Mouse (Mus musculus): ENCODE data around the gene Man1b1. TPM values are rescaled to one million over a fixed set of nuclear protein-coding genes. Genes with fewer than 3 reads are reported as not detected.

The Man1b1 gene
- polyA plus RNA-seq, 1 experiment from 2014 or later: 68.4 TPM

DNA sequence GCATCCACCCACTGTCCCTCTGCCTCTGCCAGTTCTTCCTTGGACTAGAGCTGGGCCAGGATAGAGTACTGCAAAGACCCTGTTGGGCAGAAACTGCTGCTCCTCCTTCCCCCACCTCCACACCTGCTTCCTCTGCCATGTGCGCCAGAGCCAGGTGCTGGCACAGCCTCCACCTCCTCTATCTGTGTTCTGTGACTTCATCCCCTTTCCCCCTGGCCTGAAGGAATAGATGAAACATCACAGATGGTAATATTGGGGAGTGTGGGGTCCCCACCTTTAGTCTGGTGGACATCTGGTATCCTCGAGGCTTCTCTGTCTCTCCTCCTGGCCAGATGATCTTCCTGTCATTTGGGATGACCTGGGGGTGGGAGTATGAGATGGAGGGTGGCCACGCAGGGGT, 28.7 kb upstream of the Man1b1 start:
- H3K4me2 ChIP-seq: no peak overlapping the region
- no peak overlapping the region for H3K9ac ChIP-seq (ENCODE audit: low read depth, low read length)
- H3K9me3 ChIP-seq (replicated peaks; ENCODE audit: control insufficient read depth, low read length): no peaks in the 10 kb centered on the region
- H3K4me1 ChIP-seq (ENCODE audit: control insufficient read depth, insufficient read depth, low read length): no peaks in the 10 kb centered on the region
- ATAC-seq (replicated peaks; ENCODE audit: insufficient number of reproducible peaks, low FRiP score, low TSS enrichment): no peak
- no peak overlapping the region for H3K27ac ChIP-seq (ENCODE audit: low read depth, low read length)
- 64% methylated on average over 3 of the region's 3 CpGs for WGBS (ENCODE audit: insufficient replicate concordance)
- H3K27me3 ChIP-seq (ENCODE audit: control insufficient read depth, insufficient read depth, low read length): peaks cover 54% of the 10 kb centered on the region
- H3K4me3 ChIP-seq (ENCODE audit: low read depth, low read length): no peak overlapping the region
- no peaks in the 10 kb centered on the region for H3K36me3 ChIP-seq (ENCODE audit: control insufficient read depth, insufficient read depth, low read length)

DNA sequence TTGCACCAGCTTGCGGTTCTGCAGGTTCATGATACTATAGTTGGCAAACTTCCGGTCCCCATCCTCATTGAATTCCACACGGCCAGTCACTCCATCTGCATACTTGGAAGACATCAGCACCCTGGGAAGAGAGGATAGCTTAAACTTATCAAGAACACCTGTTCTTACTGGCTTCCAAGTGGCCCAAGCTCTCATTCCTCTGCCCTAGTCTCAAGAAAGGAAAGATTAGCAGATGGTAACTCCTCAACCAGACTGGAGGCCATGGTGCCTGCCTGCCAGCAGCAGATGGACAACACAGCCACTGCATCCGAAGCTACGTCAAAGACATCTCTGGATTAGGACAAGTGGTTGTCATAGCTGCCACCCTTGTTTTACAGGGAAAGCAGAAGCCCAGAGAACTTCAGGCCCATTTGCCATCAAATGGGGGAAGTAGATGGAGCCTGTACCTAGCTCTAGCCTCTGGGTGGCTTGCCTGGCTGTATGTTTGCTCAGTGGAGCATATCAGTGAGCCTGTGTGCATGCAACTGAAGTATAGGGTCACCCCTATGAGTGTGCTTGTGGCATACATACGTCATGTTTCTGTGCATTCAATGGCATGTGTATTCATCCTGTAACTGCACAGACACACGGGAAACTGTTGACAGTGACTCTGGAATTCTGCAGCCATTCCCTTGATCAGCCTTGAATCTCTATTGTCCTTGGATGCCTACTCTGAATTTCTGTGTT, 28.0 kb upstream of the Man1b1 start:
- ATAC-seq (replicated peaks; ENCODE audit: insufficient number of reproducible peaks, low FRiP score, low TSS enrichment): no peak
- H3K4me1 ChIP-seq (ENCODE audit: control insufficient read depth, insufficient read depth, low read length): no peaks in the 10 kb centered on the region
- peak overlapping the region; percentile 76; the same call in 1 of the 2 replicates for H3K4me2 ChIP-seq
- H3K9me3 ChIP-seq (replicated peaks; ENCODE audit: control insufficient read depth, low read length): no peaks in the 10 kb centered on the region
- WGBS (ENCODE audit: insufficient replicate concordance): 72% methylated on average over 7 of the region's 7 CpGs
- no peak overlapping the region for H3K9ac ChIP-seq (ENCODE audit: low read depth, low read length)
- no peak overlapping the region for H3K27ac ChIP-seq (ENCODE audit: low read depth, low read length)
- H3K27me3 ChIP-seq (ENCODE audit: control insufficient read depth, insufficient read depth, low read length): peaks cover 60% of the 10 kb centered on the region
- no peak overlapping the region for H3K4me3 ChIP-seq (ENCODE audit: low read depth, low read length)
- H3K36me3 ChIP-seq (ENCODE audit: control insufficient read depth, insufficient read depth, low read length): no peaks in the 10 kb centered on the region

DNA sequence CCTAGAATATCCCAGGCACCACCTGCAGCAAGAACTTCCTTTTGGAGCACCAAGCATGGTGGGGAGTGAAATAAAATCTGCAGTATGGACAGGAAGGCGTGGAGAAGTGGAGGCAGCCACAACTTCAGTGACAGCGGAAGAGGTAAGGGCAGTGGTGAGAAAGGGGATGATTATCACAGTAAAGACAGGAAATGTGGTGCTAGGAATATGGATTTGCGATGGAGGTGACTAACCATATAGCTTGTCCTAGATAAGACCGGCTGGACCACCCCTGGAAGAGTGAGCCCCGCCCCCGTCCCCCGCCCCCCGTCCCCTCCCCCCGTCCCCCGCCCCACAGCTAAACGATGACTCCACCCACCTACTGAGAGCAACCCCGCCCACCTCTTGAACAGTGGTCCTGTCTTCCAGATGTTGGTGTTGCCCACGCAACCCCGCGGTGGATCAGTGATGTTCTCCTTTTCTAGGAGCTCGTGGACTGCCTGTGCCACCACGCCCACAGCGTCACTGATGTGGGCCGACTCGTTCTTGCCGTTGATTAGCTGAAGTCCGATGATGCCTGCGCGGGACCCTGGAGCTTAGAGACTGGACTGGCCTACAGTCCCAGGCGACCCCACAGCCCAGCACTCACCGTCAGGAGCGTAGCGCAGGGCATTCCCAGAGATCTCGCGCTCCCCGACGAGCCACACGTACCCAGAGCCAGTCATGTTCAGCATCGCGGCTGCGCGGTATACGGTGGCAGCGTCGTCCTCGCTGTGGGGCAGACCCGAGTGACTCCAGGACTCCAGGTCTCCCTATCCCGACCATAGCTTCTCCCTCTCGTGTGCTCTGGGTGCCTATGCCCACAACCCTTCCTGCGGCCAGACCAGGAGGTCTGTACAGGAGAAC, 27.2 kb upstream of the Man1b1 start:
- ATAC-seq (replicated peaks; ENCODE audit: insufficient number of reproducible peaks, low FRiP score, low TSS enrichment): no peak
- H3K4me3 ChIP-seq (ENCODE audit: low read depth, low read length): peak overlapping the region; percentile 37
- H3K9me3 ChIP-seq (replicated peaks; ENCODE audit: control insufficient read depth, low read length): no peaks in the 10 kb centered on the region
- H3K27me3 ChIP-seq (ENCODE audit: control insufficient read depth, insufficient read depth, low read length): peaks cover 64% of the 10 kb centered on the region
- no peak overlapping the region for H3K27ac ChIP-seq (ENCODE audit: low read depth, low read length)
- H3K4me1 ChIP-seq (ENCODE audit: control insufficient read depth, insufficient read depth, low read length): no peaks in the 10 kb centered on the region
- H3K9ac ChIP-seq (ENCODE audit: low read depth, low read length): 0 out of 2 replicates have a peak overlapping the region, but pooled peaks have one; percentile 59
- H3K36me3 ChIP-seq (ENCODE audit: control insufficient read depth, insufficient read depth, low read length): no peaks in the 10 kb centered on the region
- WGBS (ENCODE audit: insufficient replicate concordance): 3% methylated on average over 40 of the region's 45 CpGs
- peak overlapping the region; percentile 76 for H3K4me2 ChIP-seq

DNA sequence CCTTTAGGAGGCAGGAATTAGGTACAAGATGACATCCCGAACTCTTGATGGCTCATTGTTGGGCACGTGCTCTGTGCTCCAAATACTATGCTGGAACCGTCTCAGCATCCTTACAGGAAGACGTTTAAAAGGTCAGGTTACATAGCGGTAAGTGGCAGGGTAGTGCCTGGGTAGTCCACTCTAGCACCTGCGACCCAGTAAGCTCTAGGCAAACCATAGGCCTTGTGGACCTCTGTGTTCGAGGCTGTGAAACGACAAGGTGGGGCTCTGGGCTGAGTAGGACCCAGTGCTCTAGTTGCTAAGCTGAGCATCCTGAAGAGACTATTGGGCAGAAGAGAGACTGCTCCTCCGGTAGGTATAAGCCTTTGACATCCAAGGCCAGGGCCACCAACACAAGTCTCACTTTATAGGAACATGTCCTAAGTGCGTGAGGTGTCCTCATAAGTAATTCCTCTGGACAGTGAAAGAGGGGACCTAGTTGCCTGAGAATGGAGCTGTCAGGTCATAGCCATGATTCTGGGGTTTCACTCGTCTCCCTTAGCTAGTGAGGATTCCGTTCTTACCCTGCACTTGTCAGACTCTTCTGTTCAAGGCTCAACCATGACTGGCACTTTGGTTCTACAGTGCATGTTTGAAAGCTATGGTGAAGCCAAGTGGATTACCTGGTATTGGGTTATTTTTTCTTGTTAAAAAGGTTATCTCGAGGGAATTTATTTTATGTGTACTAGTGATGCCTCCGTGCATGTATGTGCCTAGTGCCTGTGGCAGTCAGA, 26.4 kb upstream of the Man1b1 start:
- H3K4me1 ChIP-seq (ENCODE audit: control insufficient read depth, insufficient read depth, low read length): no peaks in the 10 kb centered on the region
- no peak for ATAC-seq (replicated peaks; ENCODE audit: insufficient number of reproducible peaks, low FRiP score, low TSS enrichment)
- H3K4me2 ChIP-seq: peak overlapping the region; percentile 76
- no peak overlapping the region for H3K27ac ChIP-seq (ENCODE audit: low read depth, low read length)
- H3K9me3 ChIP-seq (replicated peaks; ENCODE audit: control insufficient read depth, low read length): no peaks in the 10 kb centered on the region
- WGBS (ENCODE audit: insufficient replicate concordance): 45% methylated on average over 14 of the region's 14 CpGs
- H3K27me3 ChIP-seq (ENCODE audit: control insufficient read depth, insufficient read depth, low read length): peaks cover 72% of the 10 kb centered on the region
- 0 out of 2 replicates have a peak overlapping the region, but pooled peaks have one; percentile 59 for H3K9ac ChIP-seq (ENCODE audit: low read depth, low read length)
- peak overlapping the region; percentile 37; the same call in 1 of the 2 replicates for H3K4me3 ChIP-seq (ENCODE audit: low read depth, low read length)
- no peaks in the 10 kb centered on the region for H3K36me3 ChIP-seq (ENCODE audit: control insufficient read depth, insufficient read depth, low read length)

DNA sequence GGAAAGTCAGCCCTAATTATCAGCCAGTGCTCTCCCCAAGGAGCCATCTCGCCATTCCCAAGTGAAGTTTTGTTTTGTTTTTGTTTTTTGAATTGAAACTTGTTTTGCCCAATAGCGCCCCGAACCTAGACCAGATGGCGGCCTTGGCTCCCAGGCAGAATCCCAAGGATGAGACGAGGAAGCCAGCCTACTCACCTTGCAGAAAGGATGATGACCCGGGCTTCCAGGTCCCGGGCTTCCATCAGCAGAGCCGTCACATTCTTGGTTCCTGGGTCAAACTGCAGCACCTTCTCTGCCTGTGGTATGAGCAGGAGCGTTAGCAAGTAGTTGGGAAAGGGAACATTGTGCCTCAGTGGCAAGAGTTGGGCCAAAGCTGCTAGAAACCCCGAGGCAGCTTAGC, 22.0 kb upstream of the Man1b1 start:
- H3K27ac ChIP-seq (ENCODE audit: low read depth, low read length): no peak overlapping the region
- H3K4me2 ChIP-seq: no peak overlapping the region
- no peak overlapping the region for H3K9ac ChIP-seq (ENCODE audit: low read depth, low read length)
- no peaks in the 10 kb centered on the region for H3K9me3 ChIP-seq (replicated peaks; ENCODE audit: control insufficient read depth, low read length)
- H3K4me1 ChIP-seq (ENCODE audit: control insufficient read depth, insufficient read depth, low read length): no peaks in the 10 kb centered on the region
- no peak for ATAC-seq (replicated peaks; ENCODE audit: insufficient number of reproducible peaks, low FRiP score, low TSS enrichment)
- H3K27me3 ChIP-seq (ENCODE audit: control insufficient read depth, insufficient read depth, low read length): peaks cover 95% of the 10 kb centered on the region
- H3K36me3 ChIP-seq (ENCODE audit: control insufficient read depth, insufficient read depth, low read length): no peaks in the 10 kb centered on the region
- 45% methylated on average over 10 of the region's 10 CpGs for WGBS (ENCODE audit: insufficient replicate concordance)
- no peak overlapping the region for H3K4me3 ChIP-seq (ENCODE audit: low read depth, low read length)

DNA sequence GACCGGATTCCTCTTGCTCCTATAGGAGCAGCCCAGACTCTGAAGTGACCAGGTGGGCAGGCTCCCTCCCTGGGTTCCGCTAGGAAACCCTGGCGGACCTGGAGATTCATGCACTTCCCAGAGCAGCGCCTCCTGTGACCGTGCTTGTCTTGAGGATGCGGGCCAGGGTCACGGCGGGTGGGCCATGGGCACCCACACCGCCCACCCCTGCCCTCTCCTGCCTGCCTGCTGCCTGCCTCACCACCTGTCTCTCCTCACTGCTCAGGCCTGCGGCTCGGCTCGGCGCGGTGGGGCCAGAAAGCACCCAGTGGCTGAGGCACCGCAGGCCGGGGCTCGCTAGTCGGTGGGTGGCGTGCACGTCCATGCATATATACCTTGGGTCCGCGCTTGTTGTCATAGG, 21.2 kb upstream of the Man1b1 start:
- ATAC-seq (replicated peaks; ENCODE audit: insufficient number of reproducible peaks, low FRiP score, low TSS enrichment): no peak
- H3K9ac ChIP-seq (ENCODE audit: low read depth, low read length): no peak overlapping the region
- no peak overlapping the region for H3K4me3 ChIP-seq (ENCODE audit: low read depth, low read length)
- no peaks in the 10 kb centered on the region for H3K4me1 ChIP-seq (ENCODE audit: control insufficient read depth, insufficient read depth, low read length)
- no peaks in the 10 kb centered on the region for H3K36me3 ChIP-seq (ENCODE audit: control insufficient read depth, insufficient read depth, low read length)
- no peaks in the 10 kb centered on the region for H3K9me3 ChIP-seq (replicated peaks; ENCODE audit: control insufficient read depth, low read length)
- H3K4me2 ChIP-seq: no peak overlapping the region; the same call in 1 of the 2 replicates
- peaks cover 93% of the 10 kb centered on the region for H3K27me3 ChIP-seq (ENCODE audit: control insufficient read depth, insufficient read depth, low read length)
- H3K27ac ChIP-seq (ENCODE audit: low read depth, low read length): no peak overlapping the region
- 1% methylated on average over 22 of the region's 22 CpGs for WGBS (ENCODE audit: insufficient replicate concordance)

DNA sequence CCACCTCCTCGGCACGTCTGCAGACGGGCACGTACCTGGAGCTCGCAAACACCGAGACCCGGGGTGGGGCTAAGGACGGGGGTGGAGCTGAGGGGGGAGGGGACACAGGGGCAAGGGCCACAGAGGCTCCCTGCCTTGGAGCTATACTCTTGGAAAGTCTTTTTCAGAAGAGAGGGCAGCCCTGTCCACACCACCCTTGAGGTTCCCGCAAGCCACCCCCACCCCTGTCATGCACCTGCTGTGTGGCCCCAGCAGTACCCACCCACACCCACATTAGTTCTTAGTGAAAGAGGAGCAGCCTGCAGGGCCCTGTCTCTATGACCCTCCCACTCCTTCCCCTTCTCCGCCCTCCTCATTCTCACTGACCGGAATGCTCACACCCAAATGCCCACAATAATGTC, 20.6 kb upstream of the Man1b1 start:
- no peak overlapping the region for H3K27ac ChIP-seq (ENCODE audit: low read depth, low read length)
- H3K27me3 ChIP-seq (ENCODE audit: control insufficient read depth, insufficient read depth, low read length): peaks cover 93% of the 10 kb centered on the region
- H3K9me3 ChIP-seq (replicated peaks; ENCODE audit: control insufficient read depth, low read length): no peaks in the 10 kb centered on the region
- ATAC-seq (replicated peaks; ENCODE audit: insufficient number of reproducible peaks, low FRiP score, low TSS enrichment): no peak
- no peaks in the 10 kb centered on the region for H3K4me1 ChIP-seq (ENCODE audit: control insufficient read depth, insufficient read depth, low read length)
- H3K4me3 ChIP-seq (ENCODE audit: low read depth, low read length): no peak overlapping the region
- H3K36me3 ChIP-seq (ENCODE audit: control insufficient read depth, insufficient read depth, low read length): no peaks in the 10 kb centered on the region
- 7% methylated on average over 11 of the region's 11 CpGs for WGBS (ENCODE audit: insufficient replicate concordance)
- H3K9ac ChIP-seq (ENCODE audit: low read depth, low read length): no peak overlapping the region
- H3K4me2 ChIP-seq: no peak overlapping the region; the same call in 1 of the 2 replicates

All from heart, embryonic 11.5 days (tissue).